Mouse (Mus musculus) heart, postnatal 4 days (tissue): Measurements from ENCODE around the gene Bhlha15. TPM values are rescaled to one million over a fixed set of nuclear protein-coding genes. Genes with fewer than 3 reads are reported as not detected.

Experiments
- DNase-seq: peaks from one replicate; pipeline ENCODE4 v3.0.0; 2021
- total RNA-seq, 2 experiments: library from RNA; stranded (reverse); gene quantifications; 2 replicates each; pipeline ENCODE4 v1.2.3; 2021

The Bhlha15 gene
- total RNA-seq = under 1 TPM; 0.07 TPM

- peak; percentile 38 for DNase-seq
Measured at GRCm38 (mm10) chr5:144189950-144190583, at the start of gene Bhlha15. TSS of gene Bhlha15 (plus strand) at chr5:144190286.

DNA sequence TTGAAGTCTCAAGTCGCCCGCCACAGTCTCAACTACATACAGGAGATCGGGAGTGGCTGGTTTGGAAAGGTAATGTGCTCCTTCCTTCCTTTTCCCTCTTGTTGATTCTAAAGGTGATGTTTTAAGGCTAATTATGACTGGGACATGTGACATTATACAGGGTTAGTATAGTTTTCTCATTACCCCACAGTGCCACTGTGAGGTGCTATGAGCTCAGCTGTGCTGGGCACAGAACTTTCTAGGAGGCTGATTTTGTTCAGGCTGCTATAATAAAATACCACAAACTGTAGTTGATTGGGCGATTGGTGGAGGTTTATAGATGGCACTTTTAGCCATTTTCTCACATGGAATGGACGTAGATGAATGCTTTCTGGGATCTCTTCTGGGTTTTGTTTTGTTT is 46.6 kb upstream of the Bhlha15 start:
- DNase-seq = no peak

- DNase-seq = no peak
Measured at GRCm38 (mm10) chr5:144146898-144147297, 43.2 kb upstream of the Bhlha15 start.

- no peak for DNase-seq
Measured at GRCm38 (mm10) chr5:144149530-144149929, 40.6 kb upstream of the Bhlha15 start.

GRCm38 (mm10) chr5:144151270-144151669 is 38.8 kb upstream of the Bhlha15 start:
- no peak for DNase-seq

GRCm38 (mm10) chr5:144154528-144154927 is 35.6 kb upstream of the Bhlha15 start:
- DNase-seq = peak; percentile 78

DNA sequence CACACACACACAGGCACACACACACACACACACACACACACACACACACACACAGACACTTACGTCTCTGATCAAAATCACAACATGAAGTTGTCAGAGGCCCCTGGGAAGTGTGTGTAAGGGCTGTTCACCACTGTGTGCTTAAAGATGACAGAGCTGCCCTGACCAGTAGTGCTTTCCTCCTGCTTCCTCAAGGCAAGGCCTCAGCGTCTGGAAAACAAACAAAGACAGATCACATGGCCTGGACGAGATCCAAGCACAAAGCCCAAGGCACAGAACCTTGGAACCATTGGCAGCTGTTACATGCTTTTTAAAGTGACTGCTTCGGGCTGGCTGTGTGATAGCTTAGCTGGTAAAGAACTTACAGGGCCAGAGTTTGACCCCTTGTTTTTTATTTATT is 31.5 kb upstream of the Bhlha15 start:
- DNase-seq = peak; percentile 73

- DNase-seq = no peak
Measured at GRCm38 (mm10) chr5:144159137-144159536, 30.9 kb upstream of the Bhlha15 start.

DNA sequence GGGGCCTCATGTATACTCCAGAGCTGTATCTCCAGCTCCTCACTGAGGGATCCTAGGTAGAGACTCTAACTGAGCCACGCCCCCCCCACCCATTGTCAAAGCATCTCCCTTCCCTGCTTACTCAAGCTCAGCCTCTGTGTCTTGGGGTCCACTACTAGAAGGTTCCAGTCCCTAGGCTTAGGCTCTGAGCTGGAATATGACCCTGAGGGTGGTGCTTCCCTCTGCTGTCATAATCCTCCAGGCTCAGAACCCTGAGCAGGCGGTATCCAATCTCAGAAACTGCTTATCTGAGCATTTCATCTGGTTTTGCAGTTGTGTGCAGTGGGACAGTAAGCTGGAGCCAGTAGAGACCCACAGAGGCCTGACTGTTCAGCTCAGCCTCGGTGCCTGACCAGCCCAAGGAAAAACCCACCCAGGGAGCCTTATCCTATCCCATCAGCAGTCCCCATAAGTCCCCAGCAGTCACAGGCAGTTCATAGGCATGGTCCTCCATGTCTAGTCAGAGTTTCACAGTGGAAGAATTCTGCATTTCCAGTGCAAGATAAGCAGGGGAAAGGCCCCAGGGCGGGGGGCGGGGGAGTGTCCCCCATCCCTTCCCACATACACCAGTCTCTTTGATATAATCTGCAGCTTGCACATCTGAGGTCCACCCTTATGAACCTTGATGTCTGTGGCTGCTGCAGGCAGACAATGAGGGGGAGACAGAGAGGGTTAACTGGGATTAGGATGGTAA is 27.8 kb upstream of the Bhlha15 start:
- DNase-seq = no peak

DNA sequence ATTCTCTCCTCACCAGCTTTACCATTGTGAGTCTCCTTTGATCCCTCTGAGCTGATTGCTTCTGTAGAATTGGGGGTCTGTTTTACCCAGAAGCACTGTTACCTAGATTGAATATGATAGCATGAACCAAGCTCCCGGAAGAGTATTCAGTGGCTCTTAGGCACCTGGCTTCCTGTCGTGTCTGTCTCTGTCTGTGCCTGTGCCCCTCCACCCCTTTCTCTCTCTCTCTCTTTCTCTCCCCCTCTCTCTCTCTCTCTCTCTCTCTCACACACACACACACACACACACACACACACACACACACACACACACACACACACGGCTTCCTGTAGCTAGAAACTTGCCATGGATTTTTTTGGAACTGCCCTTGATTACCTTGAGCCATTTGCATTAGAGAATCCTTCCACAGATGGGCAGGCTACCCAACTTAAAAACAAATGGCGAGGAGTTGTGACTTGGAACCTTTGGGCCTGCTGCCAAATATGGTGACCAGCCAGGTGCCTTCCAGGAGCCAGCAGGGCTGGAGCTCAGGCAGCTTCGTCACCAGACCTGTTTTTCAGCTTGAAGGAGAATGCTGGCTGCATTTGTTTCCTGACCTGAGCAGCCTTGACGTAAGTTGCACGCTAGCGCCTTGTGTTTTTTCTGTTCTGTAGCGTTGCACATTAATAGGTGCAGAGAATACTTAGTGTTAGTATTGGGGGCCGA is 27.1 kb upstream of the Bhlha15 start:
- no peak for DNase-seq

DNA sequence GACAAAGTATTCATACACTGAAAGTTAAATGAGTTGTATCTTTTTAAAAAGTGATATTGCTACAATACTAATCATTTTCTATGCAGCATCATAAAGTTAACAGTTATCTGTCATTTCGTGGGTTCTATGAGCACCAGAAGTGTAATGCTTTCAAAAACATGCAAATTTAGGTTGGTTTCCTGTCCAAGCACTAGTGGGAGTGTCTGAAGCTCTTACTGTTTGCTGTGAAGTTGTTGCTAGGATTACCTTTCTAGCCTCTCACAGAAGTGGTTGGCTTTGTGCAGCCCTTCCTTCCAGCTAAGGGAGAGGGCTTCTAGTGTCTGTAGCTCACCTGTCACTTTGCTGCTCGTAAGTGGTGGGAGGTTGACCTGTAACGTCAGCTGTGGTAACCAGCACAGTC is 24.3 kb upstream of the Bhlha15 start:
- DNase-seq = no peak

DNA sequence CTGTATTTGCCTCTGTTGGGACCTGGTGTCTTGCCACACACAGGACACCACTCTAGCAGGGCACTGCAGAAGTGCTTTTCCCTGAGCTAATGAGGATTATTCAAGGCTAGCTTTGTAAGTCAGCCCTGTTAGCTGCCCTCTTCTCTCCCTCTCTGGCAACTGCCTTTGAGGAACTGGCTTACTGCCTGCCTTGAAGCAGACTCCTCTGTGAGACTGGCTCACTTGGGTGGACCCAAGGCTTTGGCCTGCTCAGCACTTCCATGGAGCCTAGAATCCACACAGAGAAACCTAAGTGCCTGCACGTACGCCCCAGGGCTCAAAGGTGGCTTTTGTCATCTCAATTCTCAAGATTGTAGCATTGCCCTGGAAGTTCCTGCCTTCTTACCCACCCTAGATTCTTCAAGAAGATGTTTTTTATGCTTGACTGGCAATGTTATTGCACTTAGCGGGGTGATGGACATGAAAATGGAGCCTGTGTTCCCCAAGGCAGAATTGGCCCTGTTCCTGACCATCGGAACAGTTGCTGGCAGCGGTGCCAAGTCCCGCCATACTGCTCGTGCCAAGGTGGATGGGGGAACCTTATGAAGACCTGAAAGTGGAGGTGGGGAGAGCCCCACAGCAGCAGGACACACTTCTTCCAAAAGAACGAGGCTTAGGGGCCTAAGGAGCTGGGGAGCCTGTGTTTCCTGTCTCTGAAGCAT is 20.7 kb upstream of the Bhlha15 start:
- no peak for DNase-seq

DNA sequence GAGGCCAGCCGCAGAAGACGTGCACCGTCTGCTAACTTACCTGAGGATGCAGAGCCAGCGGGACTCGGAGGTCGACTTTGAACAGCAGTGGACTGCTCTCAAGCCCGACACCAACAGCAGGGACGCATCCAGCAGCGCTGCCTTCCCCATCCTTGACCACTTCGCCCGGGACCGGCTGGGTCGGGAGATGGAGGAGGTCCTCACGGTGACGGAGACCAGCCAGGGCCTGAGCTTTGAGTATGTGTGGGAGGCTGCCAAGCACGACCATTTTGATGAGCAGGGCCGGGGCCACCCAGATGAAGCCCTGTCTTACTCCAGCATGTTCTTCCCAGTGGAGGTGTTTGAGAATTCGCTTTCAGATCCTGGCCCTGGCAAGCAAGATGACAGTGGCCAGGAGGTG is 16.4 kb upstream of the Bhlha15 start:
- DNase-seq = no peak

GRCm38 (mm10) chr5:144178216-144178615 is 11.9 kb upstream of the Bhlha15 start:
- DNase-seq = no peak

- no peak for DNase-seq
Measured at GRCm38 (mm10) chr5:144181249-144181648, 8.8 kb upstream of the Bhlha15 start.

GRCm38 (mm10) chr5:144182542-144183247 is 7.4 kb upstream of the Bhlha15 start:
- DNase-seq = no peak

DNA sequence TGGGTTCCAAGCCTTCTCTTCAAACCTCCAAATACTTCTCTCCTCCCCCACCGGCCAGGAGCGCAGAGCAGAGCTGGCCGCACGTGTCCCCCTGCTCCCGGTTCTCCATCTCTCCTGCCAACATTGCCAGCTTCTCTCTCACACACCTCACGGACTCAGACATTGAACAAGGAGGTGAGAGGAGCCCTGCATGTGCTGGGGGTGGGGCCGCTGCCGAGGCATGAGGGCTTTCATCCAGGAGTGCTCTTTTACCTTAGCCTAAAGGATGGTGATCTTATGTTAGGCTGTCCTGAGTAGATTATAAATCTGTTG is 6.9 kb upstream of the Bhlha15 start:
- no peak for DNase-seq

DNA sequence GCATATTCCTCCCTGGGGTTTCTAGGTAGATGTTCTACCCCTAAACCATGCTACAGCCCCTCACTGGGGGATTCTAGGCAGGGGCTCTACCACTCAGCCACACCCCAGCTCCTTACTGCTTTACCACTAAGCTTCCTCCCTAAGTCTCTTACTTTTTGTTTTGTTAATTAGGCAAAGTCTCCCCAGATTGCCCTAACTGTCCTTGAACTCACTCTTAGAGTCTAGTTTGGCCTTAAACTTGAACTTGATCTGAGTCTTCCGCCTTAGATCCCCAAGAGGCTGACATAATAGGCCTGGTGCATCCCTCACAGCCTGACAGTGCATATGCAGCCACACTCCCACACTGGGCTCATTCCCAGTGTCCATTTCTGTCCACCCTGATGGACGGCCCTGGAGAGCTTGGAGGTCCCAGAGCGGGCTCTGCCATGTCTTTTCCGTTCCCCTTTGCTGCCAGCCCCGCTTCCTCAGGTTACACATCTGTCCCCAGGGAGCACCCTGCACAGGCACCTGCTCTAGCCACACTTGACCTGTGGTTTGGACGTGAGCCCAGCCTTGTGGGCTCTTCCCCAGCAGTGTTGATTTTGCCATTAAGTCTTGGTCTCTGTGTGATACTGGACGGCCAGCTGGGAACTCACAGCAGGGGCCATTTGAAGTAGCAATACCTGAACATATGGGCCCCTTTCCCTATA is 6.3 kb upstream of the Bhlha15 start:
- DNase-seq = no peak

DNA sequence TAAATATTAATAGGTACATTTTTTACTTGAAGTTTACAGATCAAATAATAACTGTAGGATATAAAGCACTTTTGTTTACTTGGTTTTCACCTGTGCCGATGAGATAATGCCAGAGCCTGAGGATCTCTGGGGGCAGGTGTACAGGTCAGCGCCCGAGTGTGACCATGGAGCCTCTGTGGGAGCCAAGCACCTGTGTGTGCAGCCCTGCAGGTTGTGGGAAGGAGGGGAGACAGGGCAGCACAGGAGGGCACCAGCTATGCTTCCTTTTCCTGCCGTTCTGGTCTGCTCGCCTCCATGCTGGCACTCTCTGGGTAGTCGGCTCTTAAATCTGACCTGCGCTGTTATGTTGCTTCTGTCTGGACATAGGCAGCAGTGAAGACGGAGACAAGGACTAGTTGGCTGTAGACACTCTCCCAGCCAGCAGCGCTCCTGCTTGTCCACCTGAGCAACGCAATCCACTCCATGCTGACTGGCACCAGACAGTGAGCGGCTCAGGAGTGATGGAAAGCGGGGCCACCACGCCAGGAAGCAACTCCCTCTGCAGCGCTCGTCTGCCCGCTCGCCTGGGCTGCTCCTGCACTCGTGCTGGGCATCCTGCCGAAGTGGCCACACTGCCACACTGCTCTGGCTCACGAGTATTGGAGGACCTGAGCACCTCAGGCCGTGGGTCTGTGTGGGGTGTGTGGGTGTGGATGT is 5.6 kb upstream of the Bhlha15 start:
- DNase-seq = no peak

DNA sequence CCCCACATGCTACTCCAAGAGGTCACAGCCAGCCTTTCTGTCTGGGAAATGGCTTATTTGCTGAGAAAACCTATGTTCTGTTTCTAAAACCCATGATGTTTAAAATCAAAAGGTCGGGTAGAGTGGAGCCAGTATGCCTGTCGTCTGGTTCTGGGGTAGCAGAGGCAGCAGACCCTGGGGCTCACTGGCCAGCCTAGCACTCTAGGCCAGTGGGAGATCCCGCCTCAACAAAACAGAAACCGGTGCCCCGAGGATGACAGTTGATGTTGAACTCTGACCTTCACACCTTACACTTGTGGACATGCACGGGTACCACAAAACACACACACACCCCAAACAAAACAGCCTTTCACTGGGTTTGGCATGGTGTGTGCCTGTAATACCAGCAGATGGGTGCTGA is 1.7 kb upstream of the Bhlha15 start:
- DNase-seq = no peak

GRCm38 (mm10) chr5:144189327-144189726 is 759 bp upstream of the Bhlha15 start:
- DNase-seq = no peak
